Mouse (Mus musculus): ENCODE measurements around the gene Atp8a1. TPM values are rescaled to one million over a fixed set of nuclear protein-coding genes. Genes with fewer than 3 reads are reported as not detected.

Gene Atp8a1
- total and polyA plus RNA-seq, 3 experiments: 17.0 to 92.0 (median 23.5) TPM

GRCm38 (mm10) chr5:67764798-67765197, 82.4 kb downstream of the Atp8a1 start:
- no peak for DNase-seq

GRCm38 (mm10) chr5:67758126-67758525, 89.1 kb downstream of the Atp8a1 start:
- DNase-seq: peak; percentile 70

GRCm38 (mm10) chr5:67756138-67756537, 91.1 kb downstream of the Atp8a1 start:
- peak; percentile 22 for DNase-seq

GRCm38 (mm10) chr5:67753057-67753456, 94.2 kb downstream of the Atp8a1 start:
- DNase-seq: no peak

GRCm38 (mm10) chr5:67752629-67753028, 94.6 kb downstream of the Atp8a1 start:
- no peak for DNase-seq

- DNase-seq: peak; percentile 29
These were observed 95.2 kb downstream of the Atp8a1 start for GRCm38 (mm10) chr5:67752007-67752406.

GRCm38 (mm10) chr5:67739261-67739660, 108.0 kb downstream of the Atp8a1 start:
- no peak for DNase-seq

- no peak for DNase-seq
These were observed 109.1 kb downstream of the Atp8a1 start for GRCm38 (mm10) chr5:67738133-67738532.

- no peak for DNase-seq
These were observed 111.5 kb downstream of the Atp8a1 start for GRCm38 (mm10) chr5:67735771-67736170.

- DNase-seq: no peak
These were observed 113.5 kb downstream of the Atp8a1 start for GRCm38 (mm10) chr5:67733551-67734258.

- no peak for DNase-seq
These were observed 114.1 kb downstream of the Atp8a1 start for GRCm38 (mm10) chr5:67733150-67733549.

GRCm38 (mm10) chr5:67727755-67728154, 119.5 kb downstream of the Atp8a1 start:
- DNase-seq: no peak

- DNase-seq: no peak
These were observed 120.4 kb downstream of the Atp8a1 start for GRCm38 (mm10) chr5:67726810-67727209.

- no peak for DNase-seq
These were observed 145.6 kb downstream of the Atp8a1 start for GRCm38 (mm10) chr5:67701641-67702040.

GRCm38 (mm10) chr5:67699418-67699817, 147.8 kb downstream of the Atp8a1 start:
- DNase-seq: no peak

- DNase-seq: no peak
These were observed 149.1 kb downstream of the Atp8a1 start for GRCm38 (mm10) chr5:67698176-67698575.

GRCm38 (mm10) chr5:67696741-67697596, 150.3 kb downstream of the Atp8a1 start:
- no peak for DNase-seq

GRCm38 (mm10) chr5:67695055-67695710, 152.1 kb downstream of the Atp8a1 start:
- DNase-seq: no peak

GRCm38 (mm10) chr5:67690336-67690735, 156.9 kb downstream of the Atp8a1 start:
- DNase-seq: no peak

- DNase-seq: no peak
These were observed 159.2 kb downstream of the Atp8a1 start for GRCm38 (mm10) chr5:67688001-67688400.

- DNase-seq: no peak
These were observed 161.3 kb downstream of the Atp8a1 start for GRCm38 (mm10) chr5:67685906-67686305.

GRCm38 (mm10) chr5:67685461-67685860, 161.8 kb downstream of the Atp8a1 start:
- DNase-seq: no peak

- DNase-seq: no peak
These were observed 168.4 kb downstream of the Atp8a1 start for GRCm38 (mm10) chr5:67678819-67679218.
